8 mouse cellular contexts compared by ENCODE assay signal in the genomic region with DNA sequence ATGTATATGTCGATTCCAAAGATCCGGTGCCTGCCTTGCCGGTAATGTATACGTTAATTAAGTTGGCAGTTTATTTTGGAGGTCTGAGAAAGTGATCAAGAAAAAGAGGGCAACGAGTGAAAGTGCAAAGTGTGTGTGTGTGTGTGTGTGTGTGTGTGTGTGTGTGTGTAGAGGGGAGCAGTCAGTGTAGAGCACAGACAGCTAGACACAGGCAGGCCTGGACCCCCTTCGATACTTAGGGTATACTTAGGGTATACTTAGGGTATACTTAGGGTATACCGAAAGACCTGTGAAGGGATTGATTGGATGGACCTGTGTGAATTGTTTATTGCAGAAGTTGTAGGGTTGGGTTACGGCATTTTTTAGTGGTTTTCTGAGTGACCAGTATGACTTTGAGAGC. TPM values are rescaled to one million over a fixed set of nuclear protein-coding genes. Genes with fewer than 3 reads are reported as not detected.
DNase-seq lines count a peak whose midpoint lies in the region; ATAC-seq and TF ChIP-seq lines count a peak whose summit lies in the region.

No protein-coding gene starts in this region.

- TF ChIP-seq CTCF in lung, embryonic 14.5 days (IDR thresholded peaks at IDR 0.05; ENCODE audit: low read depth), result no peak
- TF ChIP-seq CTCF in brain, embryonic 14.5 days (IDR thresholded peaks at IDR 0.05; ENCODE audit: borderline replicate concordance, extremely low read depth, insufficient read depth, insufficient read length), result no peak

- no peak for TF ChIP-seq POLR2A in brain, embryonic 14.5 days (IDR thresholded peaks at IDR 0.05; ENCODE audit: borderline replicate concordance, extremely low read depth, insufficient read depth, insufficient read length, poor library complexity, severe bottlenecking)

- peak overlapping the region; percentile 83 for H3K4me3 ChIP-seq in lung, embryonic 14.5 days (ENCODE audit: low read depth, low read length)
- H3K4me3 ChIP-seq in hindbrain, embryonic 10.5 days, result peak overlapping the region; percentile 78
- peak overlapping the region; percentile 88 for H3K4me3 ChIP-seq in liver, embryonic 15.5 days (replicated peaks)

- peaks cover 5% of the 10 kb centered on the region for H3K4me1 ChIP-seq in lung, embryonic 14.5 days (ENCODE audit: insufficient read depth)
- H3K4me1 ChIP-seq in hindbrain, embryonic 10.5 days (replicated peaks), result peaks cover 10% of the 10 kb centered on the region
- peaks cover 15% of the 10 kb centered on the region for H3K4me1 ChIP-seq in liver, embryonic 15.5 days (replicated peaks)

- DNase-seq in lung, embryonic 14.5 days, result peak; percentile 20
- DNase-seq in lung, postnatal 14 days, result no peak
- DNase-seq in brain, embryonic 14.5 days (ENCODE audit: low read depth), result peak; percentile 22
- peak; percentile 7 for DNase-seq in hindbrain, embryonic 10.5 days (ENCODE audit: low spot score)
- no peak for DNase-seq in left cerebral cortex, adult 18-20 months (ENCODE audit: low spot score in 2 of 2)
- no peak for DNase-seq in yolk sac, embryonic 10.5 days (ENCODE audit: low spot score)
- DNase-seq in urinary bladder, adult 18-20 months (ENCODE audit: low spot score in 2 of 2), result no peak

- peak overlapping the region; percentile 63 for H3K4me2 ChIP-seq in lung, embryonic 14.5 days
- H3K4me2 ChIP-seq in liver, embryonic 15.5 days, result peak overlapping the region; percentile 92

- ATAC-seq in lung, embryonic 14.5 days (ENCODE audit: insufficient read depth), result no peak
- ATAC-seq in liver, embryonic 15.5 days (ENCODE audit: insufficient read depth), result no peak

- WGBS in lung, embryonic 14.5 days, result 25% methylated on average over 8 of the region's 8 CpGs
- WGBS in hindbrain, embryonic 10.5 days, result 35% methylated on average over 8 of the region's 8 CpGs
- WGBS in liver, embryonic 15.5 days (ENCODE audit: insufficient replicate concordance), result 17% methylated on average over 8 of the region's 8 CpGs

- no peak overlapping the region for H3K27ac ChIP-seq in lung, embryonic 14.5 days (ENCODE audit: low read depth)
- peak overlapping the region; percentile 91; the same call in 1 of the 2 replicates for H3K27ac ChIP-seq in hindbrain, embryonic 10.5 days
- H3K27ac ChIP-seq in liver, embryonic 15.5 days (replicated peaks), result no peak overlapping the region

- no peaks in the 10 kb centered on the region for H3K9me3 ChIP-seq in lung, embryonic 14.5 days (ENCODE audit: low read depth, low read length)
- no peaks in the 10 kb centered on the region for H3K9me3 ChIP-seq in hindbrain, embryonic 10.5 days
- H3K9me3 ChIP-seq in liver, embryonic 15.5 days (replicated peaks), result no peaks in the 10 kb centered on the region

- peak overlapping the region; percentile 81 for H3K9ac ChIP-seq in lung, embryonic 14.5 days
- H3K9ac ChIP-seq in liver, embryonic 15.5 days, result peak overlapping the region; percentile 72

- H3K36me3 ChIP-seq in lung, embryonic 14.5 days (ENCODE audit: insufficient read depth), result peaks cover 29% of the 10 kb centered on the region
- H3K36me3 ChIP-seq in hindbrain, embryonic 10.5 days, result peaks cover 33% of the 10 kb centered on the region
- peaks cover 20% of the 10 kb centered on the region for H3K36me3 ChIP-seq in liver, embryonic 15.5 days (replicated peaks)

- H3K27me3 ChIP-seq in lung, embryonic 14.5 days (ENCODE audit: insufficient read depth, low read length), result no peaks in the 10 kb centered on the region
- H3K27me3 ChIP-seq in hindbrain, embryonic 10.5 days (ENCODE audit: insufficient read depth, poor library complexity, severe bottlenecking), result no peaks in the 10 kb centered on the region
- no peaks in the 10 kb centered on the region for H3K27me3 ChIP-seq in liver, embryonic 15.5 days

RNA-seq across cellular contexts. Expression of gene Ndufaf4, which starts 0.8 kb away (rescaled TPM):
- polyA plus RNA-seq in lung, embryonic 14.5 days (2014; fragmentation: Nextera tagmentation; extraction: Ambion mirVana), result 51.7 and 54.0 TPM in 2 replicates
- polyA plus RNA-seq in brain, embryonic 14.5 days (2012; rRNA removed), result 11.9 and 15.2 TPM in 2 replicates
- 53.3 and 57.5 TPM in 2 replicates for polyA plus RNA-seq in hindbrain, embryonic 10.5 days (2016; fragmentation: Nextera tagmentation; extraction: Ambion mirVana)
- 20.2 and 22.0 TPM in 2 replicates for polyA plus RNA-seq in liver, embryonic 15.5 days (2015; fragmentation: Nextera tagmentation; extraction: Ambion mirVana)
- total RNA-seq in left cerebral cortex, adult 18-20 months (2021), result 10 to 100 TPM; 34.7 to 36.0 TPM

RNA-seq across cellular contexts. Expression of gene Klhl32, which starts 47.7 kb away (rescaled TPM):
- 1.2 and 1.3 TPM in 2 replicates for polyA plus RNA-seq in lung, embryonic 14.5 days (2014; fragmentation: Nextera tagmentation; extraction: Ambion mirVana)
- polyA plus RNA-seq in brain, embryonic 14.5 days (2012; rRNA removed), result 6.1 and 8.8 TPM in 2 replicates
- 4.3 and 9.1 TPM in 2 replicates for polyA plus RNA-seq in hindbrain, embryonic 10.5 days (2016; fragmentation: Nextera tagmentation; extraction: Ambion mirVana)
- 0.08 and 0.09 TPM in 2 replicates for polyA plus RNA-seq in liver, embryonic 15.5 days (2015; fragmentation: Nextera tagmentation; extraction: Ambion mirVana)
- total RNA-seq in left cerebral cortex, adult 18-20 months (2021), result 10 to 100 TPM; 14.4 to 15.3 TPM

Comparison
In these comparisons a context has a peak if more than half of its experiments do, and no peak if none do; other contexts are left out.
1. DNase-seq: peak in lung, embryonic 14.5 days (single experiment), brain, embryonic 14.5 days (single experiment) and hindbrain, embryonic 10.5 days (single experiment); none in lung, postnatal 14 days (single experiment), left cerebral cortex, adult 18-20 months (0 of 2), yolk sac, embryonic 10.5 days (single experiment) and urinary bladder, adult 18-20 months (0 of 2).
2. Peak in every context shown above with its lines, with median percentiles within 50 percentile points of each other: H3K4me3 ChIP-seq.